Mouse (Mus musculus) testis, postnatal 10 days (tissue): Measurements from ENCODE around the gene Gm7697.
A peak's percentile ranks its signal among the peaks of the same experiment; 100 is the strongest.
"Not testable (repeated sequence)": the region's sequence is repeated elsewhere in the genome, so short reads cannot be mapped to it uniquely, and the experiment has no call there.

Experiments used
- DNase-seq: peaks from one replicate; pipeline ENCODE4 v3.0.0; 2021; ENCODE audit warnings: low spot score

Gm7697 gene

DNA sequence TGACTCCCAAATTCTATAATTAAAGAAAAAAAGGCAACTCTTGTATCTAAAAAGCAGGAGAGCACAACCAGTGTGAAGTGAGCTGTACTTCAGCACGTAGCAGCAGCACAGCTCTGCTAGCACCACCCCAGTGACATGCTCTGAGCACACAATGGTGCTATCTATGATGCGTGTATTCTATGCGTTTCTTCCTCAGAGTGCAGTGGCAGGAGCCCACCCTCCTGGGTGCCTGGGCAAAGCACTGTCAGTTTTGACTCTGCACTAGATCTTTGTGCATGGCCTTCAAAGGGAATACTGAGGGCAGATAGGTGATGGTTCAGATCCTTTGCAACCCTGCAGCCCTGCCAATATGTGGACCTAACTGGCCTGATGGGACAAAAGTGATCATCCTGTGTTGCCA, at the start of gene Gm7697:
Gm7697 (minus strand) TSS at position 101 of the 400 bp plus-strand sequence.
- not testable (repeated sequence) for DNase-seq

DNA sequence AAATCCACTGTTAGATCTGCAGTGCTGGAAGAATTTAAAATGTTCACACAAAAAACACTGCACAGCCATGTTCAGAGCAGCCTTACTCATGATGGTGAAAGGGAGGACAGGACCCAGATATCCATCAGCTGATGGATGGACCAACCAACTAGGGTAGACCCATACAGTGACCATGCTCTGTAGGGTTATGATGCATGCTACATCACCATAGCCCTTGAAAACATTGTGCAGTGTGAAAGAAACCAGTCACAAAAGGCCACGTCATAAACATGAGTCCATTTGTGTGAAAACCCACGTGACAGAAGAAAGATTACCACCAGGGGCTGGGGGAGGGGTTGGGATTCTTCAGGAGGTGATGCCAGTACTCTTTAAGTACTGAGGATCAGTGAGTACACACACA, 28.5 kb upstream of the Gm7697 start:
- DNase-seq = not testable (repeated sequence)

DNA sequence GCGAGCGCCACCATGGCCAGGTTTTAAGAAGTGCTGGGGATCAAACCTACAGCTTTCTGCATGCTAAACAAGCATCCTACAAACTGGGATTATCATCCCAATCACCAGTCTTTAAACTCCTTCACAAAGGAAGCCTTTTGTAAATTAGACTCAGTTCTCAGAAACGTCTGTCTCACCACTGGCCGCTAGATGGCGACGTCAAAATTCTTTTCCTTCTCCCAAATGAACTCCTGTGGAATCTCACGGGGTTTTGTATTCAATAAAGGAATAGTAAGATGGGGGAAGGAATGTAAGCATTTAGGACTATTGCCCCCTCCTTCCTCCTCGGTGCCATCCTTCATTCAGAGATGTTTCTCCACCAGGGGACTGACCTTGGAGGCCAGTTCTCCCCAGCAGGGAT, 26.8 kb upstream of the Gm7697 start:
- peak; percentile 73 for DNase-seq

DNA sequence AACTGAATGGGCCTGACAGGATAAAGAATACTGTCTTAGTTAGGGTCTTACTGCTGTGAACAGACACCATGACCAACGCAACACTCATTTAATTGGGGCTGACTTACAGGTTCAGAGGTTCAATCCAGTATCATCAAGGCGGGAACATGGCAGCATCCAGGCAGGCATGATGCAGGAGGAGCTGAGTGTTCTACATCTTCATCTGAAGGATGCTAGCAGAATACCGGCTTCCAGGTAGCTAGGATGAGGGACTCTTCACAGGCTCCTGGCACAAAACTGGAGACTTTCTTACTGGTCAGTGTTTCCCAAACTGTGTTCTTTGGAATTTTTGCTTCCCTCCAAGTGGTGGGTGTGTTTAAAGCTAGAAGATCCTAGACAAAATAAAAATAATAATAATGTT, 25.3 kb upstream of the Gm7697 start:
- DNase-seq = not testable (repeated sequence)

DNA sequence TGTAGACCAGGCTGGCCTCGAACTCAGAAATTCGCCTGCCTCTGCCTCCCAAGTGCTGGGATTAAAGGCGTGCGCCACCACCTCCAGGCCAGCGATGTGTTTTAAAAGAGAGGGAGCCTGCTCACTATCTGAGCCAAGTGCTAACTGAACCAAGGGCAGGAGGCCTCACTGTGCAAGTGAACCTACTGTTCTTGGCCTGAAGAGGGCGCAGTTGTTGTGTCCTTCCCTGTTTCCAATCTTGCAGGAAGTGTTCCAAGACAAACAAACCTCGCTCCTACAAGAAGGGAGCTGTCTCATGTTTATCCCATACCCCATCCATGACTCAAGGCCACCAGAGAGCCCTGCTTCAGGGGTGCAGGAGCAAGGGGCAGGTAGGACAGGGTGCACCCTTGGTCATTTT, 24.4 kb upstream of the Gm7697 start:
- DNase-seq = peak; percentile 49

DNA sequence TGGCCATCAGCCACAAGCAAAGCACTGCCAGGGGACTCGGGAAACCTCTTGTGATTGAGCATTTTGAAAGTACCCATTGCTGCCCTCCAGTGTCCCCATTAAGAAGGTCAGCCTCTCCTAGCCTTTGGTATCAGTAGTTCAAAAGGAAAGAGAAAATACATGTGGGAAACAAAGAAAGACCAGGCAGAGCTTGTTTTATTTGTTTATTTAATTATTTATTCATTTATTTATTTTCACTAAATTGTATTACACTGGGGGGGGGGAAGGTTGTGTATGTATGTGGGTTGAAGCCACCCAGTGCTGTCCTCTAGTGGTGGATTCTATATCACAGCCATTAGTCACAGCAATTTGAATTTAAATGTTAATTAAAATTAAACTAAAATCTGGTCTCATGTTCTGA, 22.2 kb upstream of the Gm7697 start:
- DNase-seq = not testable (repeated sequence)

DNA sequence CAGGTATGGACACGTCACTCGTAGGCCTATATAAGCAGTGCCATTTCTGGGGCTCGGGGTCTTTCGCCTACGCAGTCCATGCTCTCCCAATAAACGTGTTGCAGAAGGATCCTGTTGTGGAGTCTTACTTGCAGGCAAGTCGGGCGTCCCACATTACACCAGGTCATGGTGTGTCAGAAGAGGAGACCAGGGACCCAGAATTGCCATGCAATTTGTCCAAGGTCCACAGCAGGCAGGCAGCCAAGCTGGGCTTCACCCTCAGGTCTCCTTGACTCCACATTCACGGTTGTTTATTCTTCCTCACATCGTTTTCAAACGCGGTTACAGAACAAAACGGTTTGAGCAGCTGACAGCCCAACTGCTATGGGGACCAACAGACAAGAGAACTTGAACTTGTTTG, 21.7 kb upstream of the Gm7697 start:
- DNase-seq = not testable (repeated sequence)

DNA sequence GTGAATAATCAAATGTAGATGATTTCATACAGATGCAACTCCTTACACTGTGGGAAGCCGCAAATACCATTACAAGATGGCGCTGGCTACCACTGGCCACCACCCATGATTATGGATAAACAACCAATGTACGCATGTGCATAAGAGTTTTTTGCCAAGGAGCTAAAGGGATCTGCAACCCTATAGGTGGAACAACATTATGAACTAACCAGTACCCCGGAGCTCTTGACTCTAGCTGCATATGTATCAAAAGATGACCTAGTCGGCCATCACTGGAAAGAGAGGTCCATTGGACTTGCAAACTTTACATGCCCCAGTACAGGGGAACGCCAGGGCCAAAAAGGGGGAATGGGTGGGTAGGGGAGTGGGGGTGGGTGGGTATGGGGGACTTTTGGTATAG, 21.2 kb upstream of the Gm7697 start:
- DNase-seq = not testable (repeated sequence)

DNA sequence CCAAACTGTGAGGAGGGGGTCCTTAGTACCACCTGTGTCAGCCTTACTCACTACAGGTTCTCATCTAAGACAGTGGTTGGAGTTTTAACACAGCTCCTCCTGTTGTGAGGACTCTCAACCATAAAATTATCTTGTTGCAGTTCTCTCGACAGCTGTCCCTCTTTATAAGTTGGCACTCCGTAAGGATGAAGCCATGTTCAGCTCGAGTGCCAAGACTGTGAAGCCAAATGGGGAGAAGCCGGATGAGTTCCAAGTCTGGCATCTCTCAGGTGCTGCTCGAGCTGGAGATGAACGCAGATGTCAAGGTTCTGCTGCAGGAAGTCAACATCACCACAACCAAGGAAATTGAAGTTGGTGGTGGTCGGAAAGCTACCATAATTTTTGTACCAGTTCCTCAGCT, 18.0 kb upstream of the Gm7697 start:
- not testable (repeated sequence) for DNase-seq

DNA sequence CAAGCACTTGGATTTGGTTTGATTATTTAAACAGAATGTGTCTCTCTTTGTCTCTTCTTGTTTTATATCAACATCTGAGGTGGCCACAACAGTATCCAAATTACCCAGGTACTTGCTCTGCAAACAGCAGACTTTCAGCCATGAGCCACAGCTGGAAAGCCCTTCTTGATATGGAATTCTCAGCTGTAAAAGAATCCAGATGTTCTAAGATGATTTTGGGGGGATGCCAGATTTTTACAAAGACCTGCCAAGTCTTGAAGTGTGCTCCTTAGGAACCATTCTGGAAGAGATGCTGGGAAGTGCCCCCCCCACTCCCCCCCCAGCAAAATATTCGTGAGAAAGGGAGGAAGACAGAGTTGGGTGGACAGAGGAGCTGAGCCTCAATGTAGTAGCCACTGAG, 17.6 kb upstream of the Gm7697 start:
- DNase-seq = not testable (repeated sequence)

DNA sequence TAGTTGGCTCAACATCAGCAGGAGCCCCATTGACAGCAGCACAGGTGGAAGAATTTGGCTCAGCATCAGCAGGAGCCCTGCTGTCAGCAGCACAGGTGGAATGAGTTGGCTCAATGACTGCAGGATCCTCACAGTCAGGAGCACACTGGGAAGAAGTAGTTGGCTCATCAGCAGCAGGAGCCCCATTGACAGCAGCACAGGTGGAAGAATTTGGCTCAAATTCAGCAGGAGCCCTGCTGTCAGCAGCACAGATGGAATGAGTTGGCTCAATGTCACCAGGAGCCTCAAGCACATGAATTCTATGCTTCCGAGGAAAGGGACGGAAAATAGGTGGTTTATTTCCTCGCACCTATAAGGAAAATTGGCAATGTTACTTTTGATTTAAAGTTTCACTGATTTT, 47.8 kb downstream of the Gm7697 start:
- DNase-seq = not testable (repeated sequence)

DNA sequence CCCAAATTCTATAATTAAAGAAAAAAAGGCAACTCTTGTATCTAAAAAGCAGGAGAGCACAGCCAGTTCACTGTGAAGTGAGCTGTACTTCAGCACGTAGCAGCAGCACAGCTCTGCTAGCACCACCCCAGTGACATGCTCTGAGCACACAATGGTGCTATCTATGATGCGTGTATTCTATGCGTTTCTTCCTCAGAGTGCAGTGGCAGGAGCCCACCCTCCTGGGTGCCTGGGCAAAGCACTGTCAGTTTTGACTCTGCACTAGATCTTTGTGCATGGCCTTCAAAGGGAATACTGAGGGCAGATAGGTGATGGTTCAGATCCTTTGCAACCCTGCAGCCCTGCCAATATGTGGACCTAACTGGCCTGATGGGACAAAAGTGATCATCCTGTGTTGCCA, 69.3 kb downstream of the Gm7697 start, which contains the start of gene Gm9495:
Gm9495 (minus strand) TSS at position 101 of the 400 bp plus-strand sequence.
- DNase-seq = not testable (repeated sequence)
